Mouse (Mus musculus): ENCODE measurements around the gene Slc32a1. TPM values are rescaled to one million over a fixed set of nuclear protein-coding genes. Genes with fewer than 3 reads are reported as not detected.

Gene Slc32a1
- total RNA-seq, 2 experiments from 2014 or later, result not detected

GRCm38 (mm10) chr2:158611726-158612670 is 1.4 kb downstream of the Slc32a1 start:
- no peak for DNase-seq
- intact Hi-C loops (cut with DNase I), result no loop called here

GRCm38 (mm10) chr2:158612671-158613250 is 2.2 kb downstream of the Slc32a1 start:
- DNase-seq, result peak in 1 of 2 experiments; percentile 4
- intact Hi-C loops (cut with DNase I), result no loop called here

- peak; percentile 20 to 35 for DNase-seq
- intact Hi-C loops (cut with DNase I), result no loop called here
Observed at GRCm38 (mm10) chr2:158613541-158614417, 3.2 kb downstream of the Slc32a1 start.

- DNase-seq, result no peak
- intact Hi-C loops (cut with DNase I), result no loop called here
Observed at GRCm38 (mm10) chr2:158614418-158614955, 3.9 kb downstream of the Slc32a1 start.

GRCm38 (mm10) chr2:158615161-158615680 is 4.7 kb downstream of the Slc32a1 start:
- DNase-seq, result no peak
- intact Hi-C loops (cut with DNase I), result no loop called here

- intact Hi-C loops (cut with DNase I), result no loop called here
- no peak for DNase-seq
Observed at GRCm38 (mm10) chr2:158615702-158616101, 5.1 kb downstream of the Slc32a1 start.

- intact Hi-C loops (cut with DNase I), result no loop called here
- no peak for DNase-seq
Observed at GRCm38 (mm10) chr2:158616296-158616695, 5.7 kb downstream of the Slc32a1 start.

GRCm38 (mm10) chr2:158616790-158617189 is 6.2 kb downstream of the Slc32a1 start:
- intact Hi-C loops (cut with DNase I), result no loop called here
- DNase-seq, result no peak

GRCm38 (mm10) chr2:158624718-158625222 is 14.2 kb downstream of the Slc32a1 start, which contains the start of gene Actr5:
TSS of gene Actr5 (plus strand) at chr2:158624888.
- peak; percentile 92 to 93 for DNase-seq
- intact Hi-C loops (cut with DNase I), result no loop called here

- intact Hi-C loops (cut with DNase I), result no loop called here
- DNase-seq, result peak in 1 of 2 experiments; percentile 30
Observed at GRCm38 (mm10) chr2:158625231-158625630, 14.7 kb downstream of the Slc32a1 start.

- intact Hi-C loops (cut with DNase I), result loop anchor here (2.0 kb wide), 1 partner anchor 75 kb away; no protein-coding TSS in a partner anchor
- no peak for DNase-seq
Observed at GRCm38 (mm10) chr2:158625697-158626096, 15.1 kb downstream of the Slc32a1 start.

GRCm38 (mm10) chr2:158628858-158629257 is 18.3 kb downstream of the Slc32a1 start:
- intact Hi-C loops (cut with DNase I), result no loop called here
- DNase-seq, result no peak

- intact Hi-C loops (cut with DNase I), result no loop called here
- peak in 1 of 2 experiments; percentile 26 for DNase-seq
Observed at GRCm38 (mm10) chr2:158629414-158629813, 18.8 kb downstream of the Slc32a1 start.

- no peak for DNase-seq
- intact Hi-C loops (cut with DNase I), result no loop called here
Observed at GRCm38 (mm10) chr2:158631873-158632272, 21.3 kb downstream of the Slc32a1 start.

GRCm38 (mm10) chr2:158641869-158642268 is 31.3 kb downstream of the Slc32a1 start:
- peak; percentile 71 to 81 for DNase-seq
- intact Hi-C loops (cut with DNase I), result loop anchor here (2.0 kb wide), 1 partner anchor 95 kb away; no protein-coding TSS in a partner anchor

- no peak for DNase-seq
- intact Hi-C loops (cut with DNase I), result loop anchor here (2.0 kb wide), 1 partner anchor 96 kb away; no protein-coding TSS in a partner anchor
Observed at GRCm38 (mm10) chr2:158642587-158642986, 32.0 kb downstream of the Slc32a1 start.

- no peak for DNase-seq
- intact Hi-C loops (cut with DNase I), result loop anchor here (2.0 kb wide), 1 partner anchor 97 kb away; no protein-coding TSS in a partner anchor
Observed at GRCm38 (mm10) chr2:158643791-158644190, 33.2 kb downstream of the Slc32a1 start.

- no peak for DNase-seq
- intact Hi-C loops (cut with DNase I), result loop anchor here (5.0 kb wide), 1 partner anchor 211 kb away; no protein-coding TSS in a partner anchor
Observed at GRCm38 (mm10) chr2:158651159-158651908, 40.8 kb downstream of the Slc32a1 start.

GRCm38 (mm10) chr2:158652985-158653384 is 42.4 kb downstream of the Slc32a1 start:
- intact Hi-C loops (cut with DNase I), result loop anchor here (5.0 kb wide), 1 partner anchor 209 kb away; no protein-coding TSS in a partner anchor
- DNase-seq, result peak; percentile 77 to 83
